Mouse (Mus musculus): ENCODE measurements around the gene Sez6l. TPM values are rescaled to one million over a fixed set of nuclear protein-coding genes. Genes with fewer than 3 reads are reported as not detected.
A peak's percentile ranks its signal among the peaks of the same experiment; 100 is the strongest.

Sez6l gene
- total RNA-seq, 2 experiments from 2014 or later = not detected

DNA sequence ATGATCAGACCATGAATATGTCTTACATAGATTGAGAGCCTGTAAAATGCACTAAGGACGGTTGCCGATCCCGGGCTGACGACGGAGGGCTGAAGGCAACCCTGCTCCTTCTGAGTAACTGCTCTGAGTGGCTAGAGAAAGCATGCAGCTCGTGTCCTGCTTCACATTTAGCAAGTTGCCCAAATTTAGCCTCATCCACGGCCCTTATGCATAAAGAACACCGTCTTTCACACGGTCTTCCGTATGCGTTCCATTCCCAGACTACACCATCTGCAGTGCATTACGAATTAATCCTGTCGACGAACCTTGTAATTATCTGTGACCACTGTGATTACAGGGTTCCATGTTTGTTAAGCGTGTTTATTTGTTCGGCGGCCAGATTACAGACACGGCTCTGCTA is 180.9 kb downstream of the Sez6l start:
- no peak for ATAC-seq (replicated peaks; ENCODE audit: low FRiP score, poor library complexity, severe bottlenecking)

- no peak for ATAC-seq (replicated peaks; ENCODE audit: low FRiP score, poor library complexity, severe bottlenecking)
These were observed 182.1 kb downstream of the Sez6l start, which contains the start of gene Asphd2 for GRCm38 (mm10) chr5:112394779-112395443. Gene Asphd2 (minus strand): TSS chr5:112394866.

- ATAC-seq (replicated peaks; ENCODE audit: low FRiP score, poor library complexity, severe bottlenecking) = no peak
These were observed 182.6 kb downstream of the Sez6l start for GRCm38 (mm10) chr5:112394415-112394763.

DNA sequence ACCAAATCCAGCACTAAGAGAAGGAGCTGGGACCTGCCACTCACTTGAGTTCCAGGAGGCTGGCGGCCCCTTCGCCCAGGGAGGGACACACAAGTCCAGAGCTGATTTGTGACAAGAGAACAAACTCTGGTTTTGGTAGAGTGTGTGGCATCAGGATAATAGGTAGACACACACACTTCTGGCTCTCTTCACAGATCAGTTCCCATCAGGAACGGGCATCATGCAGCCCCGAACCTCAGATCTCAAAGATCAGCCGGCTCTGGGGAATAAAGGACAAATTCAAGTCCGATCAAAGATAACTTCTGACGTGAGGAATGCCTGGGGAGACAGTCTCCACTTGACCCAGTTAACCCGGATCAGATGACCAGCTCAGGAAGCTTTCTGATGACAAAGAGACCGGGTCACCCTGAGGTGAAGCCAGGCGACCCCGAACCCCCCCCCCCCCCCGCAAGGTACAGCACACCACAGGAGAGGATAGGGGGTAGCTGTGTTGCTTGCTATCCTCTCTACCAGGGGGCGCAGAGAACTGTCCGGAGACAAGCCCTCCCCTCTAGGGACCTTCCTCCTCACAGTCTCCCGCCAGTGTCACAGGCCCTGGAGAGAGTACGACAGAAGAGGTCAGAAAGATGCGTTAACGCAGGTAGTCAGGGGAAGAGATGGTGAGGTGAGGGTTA is 183.1 kb downstream of the Sez6l start:
- no peak for ATAC-seq (replicated peaks; ENCODE audit: low FRiP score, poor library complexity, severe bottlenecking)

GRCm38 (mm10) chr5:112391676-112392323 is 185.2 kb downstream of the Sez6l start:
- ATAC-seq (replicated peaks; ENCODE audit: low FRiP score, poor library complexity, severe bottlenecking) = no peak

DNA sequence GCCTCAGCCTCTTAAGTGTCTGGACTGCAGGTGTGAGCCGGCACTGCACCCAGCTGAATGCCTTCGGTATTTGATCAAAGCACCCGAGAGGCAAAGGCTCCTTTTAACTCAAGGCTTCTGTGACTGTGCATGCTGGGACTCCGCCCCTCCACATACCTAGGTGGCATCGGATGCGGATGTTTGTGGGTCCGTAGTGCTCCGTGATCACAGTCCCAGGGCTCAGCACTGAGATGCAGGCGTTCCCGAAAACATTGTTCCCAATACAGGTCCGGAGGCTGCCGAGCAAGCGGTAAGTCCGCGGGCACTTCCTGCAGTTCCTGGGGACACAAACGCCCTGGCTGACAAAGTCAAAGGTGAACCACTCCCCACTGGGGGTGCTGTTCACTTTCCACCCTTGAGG is 186.0 kb downstream of the Sez6l start:
- ATAC-seq (replicated peaks; ENCODE audit: low FRiP score, poor library complexity, severe bottlenecking) = no peak

- no peak for ATAC-seq (replicated peaks; ENCODE audit: low FRiP score, poor library complexity, severe bottlenecking)
These were observed 187.6 kb downstream of the Sez6l start for GRCm38 (mm10) chr5:112389352-112389751.

DNA sequence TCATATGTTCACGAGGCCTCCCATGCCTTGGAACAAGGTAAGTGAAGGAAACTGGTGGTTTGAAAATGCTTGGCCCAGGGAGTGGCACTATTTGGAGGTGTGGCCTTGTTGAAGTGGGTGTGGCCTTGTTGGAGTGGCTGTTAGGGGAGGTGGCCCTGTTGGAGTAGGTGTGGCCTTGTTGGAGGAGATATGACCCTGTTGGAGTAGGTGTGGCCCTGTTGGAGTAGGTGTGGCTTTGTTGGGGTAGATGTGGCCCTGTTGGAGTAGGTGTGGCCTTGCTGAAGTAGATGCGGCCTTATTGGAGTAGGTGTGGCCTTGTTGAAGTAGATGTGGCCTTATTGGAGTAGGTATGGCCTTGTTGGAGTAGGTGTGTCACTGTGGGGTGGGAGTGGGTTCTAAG is 191.0 kb downstream of the Sez6l start:
- peak; percentile 31; the same call in 1 of the 2 replicates for ATAC-seq (replicated peaks; ENCODE audit: low FRiP score, poor library complexity, severe bottlenecking)

DNA sequence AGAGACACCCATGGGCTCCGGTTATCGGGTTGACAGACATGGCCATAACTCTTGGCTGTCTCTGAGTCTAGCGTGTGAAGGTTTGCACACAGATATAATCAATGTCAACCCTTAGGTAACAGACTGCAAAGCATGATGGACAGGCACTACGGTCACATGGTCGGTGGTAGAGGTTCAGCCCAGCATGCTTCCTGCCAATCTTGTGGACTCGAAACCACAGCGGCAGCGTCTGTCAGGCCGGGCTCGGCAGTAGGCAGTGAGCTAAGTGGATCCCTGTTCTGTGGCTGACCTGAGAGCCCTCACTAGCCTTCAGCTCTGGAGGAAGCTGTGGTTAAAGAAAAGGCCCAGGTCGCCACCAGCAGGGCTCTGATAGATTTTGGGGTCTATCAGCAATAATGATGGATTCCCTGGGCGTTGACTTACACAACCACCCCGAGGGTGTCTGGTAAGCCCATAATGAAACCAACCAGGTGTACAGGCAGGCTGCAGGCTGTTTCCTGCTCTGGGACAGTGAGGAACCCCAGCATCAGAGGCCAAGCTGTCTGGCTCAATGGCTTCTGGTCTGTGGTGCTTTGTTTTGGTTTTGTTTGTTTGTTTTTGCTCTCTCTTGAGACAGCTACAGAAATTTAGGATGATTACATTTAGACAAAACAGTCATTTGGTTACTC is 192.0 kb downstream of the Sez6l start:
- no peak for ATAC-seq (replicated peaks; ENCODE audit: low FRiP score, poor library complexity, severe bottlenecking)

- no peak for ATAC-seq (replicated peaks; ENCODE audit: low FRiP score, poor library complexity, severe bottlenecking)
These were observed 194.2 kb downstream of the Sez6l start for GRCm38 (mm10) chr5:112382641-112383330.

DNA sequence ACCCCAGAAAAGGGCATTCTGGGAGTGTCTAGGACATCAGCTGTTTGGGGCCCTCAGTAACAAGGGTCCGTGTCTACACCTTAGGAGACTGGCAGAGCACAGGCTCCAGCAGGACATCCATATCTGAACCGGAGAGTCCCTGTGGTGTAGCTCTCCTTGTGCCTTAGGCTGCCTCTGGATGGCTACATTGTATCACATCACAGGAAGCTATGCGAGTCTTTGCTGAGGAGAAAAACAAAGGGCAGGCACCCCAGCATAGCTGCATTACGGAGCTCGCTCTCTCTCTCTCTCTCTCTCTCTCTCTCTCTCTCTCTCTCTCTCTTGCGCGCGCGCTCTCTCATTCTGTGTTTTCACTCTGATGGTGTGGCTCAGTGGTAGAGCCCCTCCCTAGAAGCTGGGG is 194.9 kb downstream of the Sez6l start:
- no peak for ATAC-seq (replicated peaks; ENCODE audit: low FRiP score, poor library complexity, severe bottlenecking)

DNA sequence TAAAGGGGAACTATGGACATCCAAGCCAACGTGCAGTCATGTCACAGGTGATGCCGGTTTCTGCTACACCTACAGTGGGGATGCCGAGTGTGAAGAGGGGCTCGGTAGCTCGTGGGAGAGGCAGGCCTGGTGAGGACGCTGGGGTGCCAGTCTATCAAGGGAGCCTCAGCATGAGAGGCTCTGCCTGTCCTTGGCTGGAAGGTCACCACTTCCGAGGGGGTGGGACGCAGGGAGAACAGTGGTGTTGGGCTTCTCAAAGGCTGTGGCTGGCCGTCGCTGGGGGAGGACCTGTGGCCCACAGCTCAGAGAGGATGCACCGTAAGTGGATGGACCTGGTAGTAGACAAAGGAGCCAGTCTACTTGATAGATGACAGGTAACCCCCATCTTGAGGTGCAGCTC is 195.8 kb downstream of the Sez6l start:
- 0 out of 2 replicates have a peak, but pooled peaks have one; percentile 45 for ATAC-seq (replicated peaks; ENCODE audit: low FRiP score, poor library complexity, severe bottlenecking)

- ATAC-seq (replicated peaks; ENCODE audit: low FRiP score, poor library complexity, severe bottlenecking) = no peak
These were observed 198.3 kb downstream of the Sez6l start for GRCm38 (mm10) chr5:112378716-112379115.

DNA sequence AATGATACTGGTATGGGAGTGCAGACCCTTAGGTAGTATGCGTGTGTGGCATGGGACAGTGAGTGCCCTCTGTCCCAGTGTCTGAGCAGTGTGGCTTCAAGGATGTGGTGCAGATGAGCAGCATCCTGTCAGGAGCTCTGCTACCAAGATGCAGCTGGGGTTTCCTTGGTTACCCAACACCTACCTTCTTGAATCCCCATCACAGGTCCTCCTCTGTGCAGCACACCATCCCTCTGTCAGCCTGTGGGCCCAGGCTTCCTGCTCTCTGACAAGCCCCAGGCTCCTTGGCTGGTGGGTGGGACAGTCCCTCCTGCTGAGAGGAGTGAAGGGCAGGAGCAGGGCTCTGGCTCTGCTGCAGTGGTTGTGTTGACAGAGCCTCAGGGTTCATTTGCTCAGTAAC is 199.6 kb downstream of the Sez6l start:
- no peak for ATAC-seq (replicated peaks; ENCODE audit: low FRiP score, poor library complexity, severe bottlenecking)

GRCm38 (mm10) chr5:112376111-112376510 is 200.9 kb downstream of the Sez6l start:
- no peak for ATAC-seq (replicated peaks; ENCODE audit: low FRiP score, poor library complexity, severe bottlenecking)

GRCm38 (mm10) chr5:112371933-112372332 is 205.1 kb downstream of the Sez6l start:
- no peak for ATAC-seq (replicated peaks; ENCODE audit: low FRiP score, poor library complexity, severe bottlenecking)

GRCm38 (mm10) chr5:112370236-112370813 is 206.7 kb downstream of the Sez6l start:
- ATAC-seq (replicated peaks; ENCODE audit: low FRiP score, poor library complexity, severe bottlenecking) = no peak

GRCm38 (mm10) chr5:112369326-112369725 is 207.7 kb downstream of the Sez6l start:
- ATAC-seq (replicated peaks; ENCODE audit: low FRiP score, poor library complexity, severe bottlenecking) = no peak
